Mouse (Mus musculus) heart, embryonic 16.5 days (tissue): Measurements from ENCODE around the gene Palld. TPM values are rescaled to one million over a fixed set of nuclear protein-coding genes. Genes with fewer than 3 reads are reported as not detected.

Source experiments
- ATAC-seq: fragments of 200-750 bp; cut with Nextera tagmentation; replicated peaks from 2 replicates; pipeline ENCODE4 v1.8.0; 2017; ENCODE audit warnings: moderate number of reproducible peaks; ENCODE audit not compliant: insufficient read depth, low FRiP score; ENCODE audit errors: extremely low read depth
- H3K27ac ChIP-seq: fragments of 300-500 bp; sonication (generic); 2 replicates; pipeline ENCODE4 v1.5.1; 2014; ENCODE audit warnings: mild to moderate bottlenecking, low read length, control low read depth, moderate library complexity
- H3K27me3 ChIP-seq: fragments of 300-500 bp; sonication (generic); 2 replicates; pipeline ENCODE4 v1.6.1; 2014; ENCODE audit warnings: low read length, mixed read lengths; ENCODE audit not compliant: control insufficient read depth, insufficient read depth
- H3K36me3 ChIP-seq: fragments of 300-500 bp; sonication (generic); 2 replicates; pipeline ENCODE4 v1.6.1; 2014; ENCODE audit not compliant: control insufficient read depth, insufficient read depth
- H3K4me1 ChIP-seq: fragments of 300-500 bp; sonication (generic); 2 replicates; pipeline ENCODE4 v1.6.1; 2014; ENCODE audit warnings: low read length, mixed read lengths; ENCODE audit not compliant: control insufficient read depth, insufficient read depth
- H3K4me2 ChIP-seq: fragments of 300-500 bp; sonication (generic); 2 replicates; pipeline ENCODE4 v1.6.1; 2014; ENCODE audit warnings: low read depth, mild to moderate bottlenecking, control low read depth, low read length
- H3K4me3 ChIP-seq: fragments of 300-500 bp; sonication (generic); 2 replicates; pipeline ENCODE4 v1.5.1; 2014; ENCODE audit warnings: mild to moderate bottlenecking, control low read depth, low read length
- H3K9ac ChIP-seq: fragments of 300-500 bp; sonication (generic); 2 replicates; pipeline ENCODE4 v1.6.1; 2014; ENCODE audit warnings: low read length, control low read depth
- H3K9me3 ChIP-seq: fragments of 300-500 bp; sonication (generic); replicated peaks from 2 replicates; pipeline ENCODE4 v1.6.1; 2016; ENCODE audit warnings: low read length; ENCODE audit not compliant: control insufficient read depth
- WGBS: fragments of 180-500 bp; shearing (Covaris S2); extraction: QIAGEN DNeasy Blood & Tissue Kit; methylation state at CpG from one replicate; pipeline ENCODE4 v1.1.7; 2014; 5-methylcytosine and 5-hydroxymethylcytosine counted together
- polyA plus RNA-seq: library from polyadenylated mRNA; unstranded; fragments of >200 nt; fragmentation: Nextera tagmentation; extraction: Ambion mirVana; gene quantifications from 2 replicates; pipeline ENCODE4 v1.2.1, GENCODE M21; 2015

Gene Palld
- polyA plus RNA-seq, 1 experiment from 2014 or later, result 190 TPM

DNA sequence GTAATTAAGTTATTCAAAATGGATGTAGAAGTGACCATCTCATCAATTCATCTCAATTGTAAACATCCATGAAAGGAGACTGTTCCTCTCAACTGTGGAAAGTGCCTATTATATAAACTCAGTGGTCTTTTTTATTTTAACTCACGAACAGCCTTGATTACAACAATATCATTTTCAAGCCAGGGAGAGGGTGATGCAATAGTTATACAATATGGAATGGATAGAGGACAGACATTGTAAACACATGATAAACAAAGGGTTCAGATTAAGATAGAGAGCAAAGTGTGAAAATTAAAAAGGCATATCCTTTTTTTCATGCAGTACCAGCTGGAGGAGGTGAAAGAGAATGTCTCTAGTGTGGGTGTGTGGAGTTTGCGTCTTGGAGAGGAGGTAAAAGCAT is 57.5 kb downstream of the Palld start:
- peaks cover 4% of the 10 kb centered on the region; the same call in 1 of the 2 replicates for H3K9me3 ChIP-seq
- H3K36me3 ChIP-seq, result no peaks in the 10 kb centered on the region
- H3K4me2 ChIP-seq, result no peak overlapping the region
- H3K27ac ChIP-seq, result no peak overlapping the region
- no peak for ATAC-seq
- H3K27me3 ChIP-seq, result no peaks in the 10 kb centered on the region
- peaks cover 41% of the 10 kb centered on the region for H3K4me1 ChIP-seq
- H3K9ac ChIP-seq, result no peak overlapping the region
- H3K4me3 ChIP-seq, result no peak overlapping the region
- 84% methylated on average over 2 of the region's 2 CpGs for WGBS

DNA sequence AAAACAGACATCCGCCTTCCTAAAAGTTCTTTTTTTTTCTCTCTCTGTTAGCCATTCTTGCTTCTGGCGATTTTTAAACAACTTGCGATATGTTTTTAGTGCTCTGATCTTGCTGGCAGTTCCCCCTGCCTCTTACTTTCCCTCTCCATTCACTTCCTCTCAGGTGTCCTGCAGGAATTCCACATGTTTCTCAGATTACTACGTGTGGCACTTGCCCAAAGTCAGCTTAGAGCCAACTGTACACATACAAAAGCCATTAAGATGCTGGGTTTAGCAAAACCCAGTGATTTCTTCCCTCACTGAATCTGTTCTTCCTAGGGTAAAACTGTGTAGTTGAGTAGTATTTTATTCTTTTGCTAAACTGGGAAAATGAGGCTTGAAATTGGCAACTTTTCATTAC is 57.9 kb downstream of the Palld start:
- Histone ChIP-seq H3K9ac (no peak overlapping the region), H3K9me3 (peaks cover 4% of the 10 kb centered on the region; the same call in 1 of the 2 replicates), H3K4me2 (no peak overlapping the region), H3K27me3 (no peaks in the 10 kb centered on the region), H3K4me3 (no peak overlapping the region), H3K36me3 (no peaks in the 10 kb centered on the region), H3K4me1 (peaks cover 41% of the 10 kb centered on the region), H3K27ac (peak overlapping the region; percentile 38; the same call in 1 of the 2 replicates)
- ATAC-seq, result no peak
- 66% methylated on average over 4 of the region's 4 CpGs for WGBS

DNA sequence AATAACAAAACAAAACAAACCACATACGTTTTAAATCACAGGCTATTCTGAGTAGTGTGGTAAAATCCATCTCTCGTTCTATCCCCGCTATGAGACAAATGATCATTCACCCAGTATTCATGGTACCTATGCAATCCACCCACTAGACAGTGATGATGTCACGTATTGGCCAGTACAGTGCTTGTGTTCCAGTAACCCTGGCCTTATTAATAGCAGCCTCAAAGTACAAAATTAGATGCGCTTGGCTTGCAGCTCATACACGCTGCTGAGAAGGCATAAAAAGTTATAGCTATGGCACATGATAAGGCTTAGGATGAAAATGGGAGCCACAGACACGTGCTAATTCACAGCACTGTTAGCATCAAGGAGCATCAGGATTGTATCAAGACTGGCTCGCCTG is 58.7 kb downstream of the Palld start:
- H3K4me2 ChIP-seq, result no peak overlapping the region
- peak overlapping the region; percentile 9 for H3K27ac ChIP-seq
- H3K4me1 ChIP-seq, result peaks cover 34% of the 10 kb centered on the region
- peaks cover 4% of the 10 kb centered on the region; the same call in 1 of the 2 replicates for H3K9me3 ChIP-seq
- H3K27me3 ChIP-seq, result no peaks in the 10 kb centered on the region
- no peak overlapping the region for H3K4me3 ChIP-seq
- 57% methylated on average over 8 of the region's 8 CpGs for WGBS
- peak; percentile 84 for ATAC-seq
- H3K9ac ChIP-seq, result no peak overlapping the region
- H3K36me3 ChIP-seq, result no peaks in the 10 kb centered on the region

DNA sequence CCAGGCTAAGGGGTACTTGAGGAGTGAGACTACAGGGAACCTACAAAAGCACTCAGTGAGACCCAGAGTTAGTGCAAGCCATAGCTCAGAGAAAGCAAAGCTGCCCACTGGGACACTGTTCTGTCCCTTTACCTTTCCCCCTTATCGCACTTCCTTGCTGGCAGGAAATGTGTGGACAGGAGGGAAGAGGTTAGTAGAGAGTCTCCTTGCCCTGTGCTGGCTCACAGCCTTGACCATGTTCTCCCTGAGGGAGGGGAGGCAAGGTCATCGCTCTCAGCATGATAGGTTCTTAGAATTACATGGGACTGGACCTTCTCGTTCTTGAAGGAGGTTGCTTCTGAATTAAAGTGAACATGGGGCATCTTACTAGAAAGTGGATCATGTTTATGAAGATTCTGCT is 69.3 kb downstream of the Palld start:
- no peaks in the 10 kb centered on the region for H3K27me3 ChIP-seq
- peaks cover 32% of the 10 kb centered on the region for H3K4me1 ChIP-seq
- H3K4me3 ChIP-seq, result no peak overlapping the region
- 73% methylated on average over 3 of the region's 3 CpGs for WGBS
- peak overlapping the region; percentile 43 for H3K27ac ChIP-seq
- no peak overlapping the region for H3K4me2 ChIP-seq
- no peak for ATAC-seq
- H3K9ac ChIP-seq, result no peak overlapping the region
- no peaks in the 10 kb centered on the region; the same call in 1 of the 2 replicates for H3K36me3 ChIP-seq
- H3K9me3 ChIP-seq, result no peaks in the 10 kb centered on the region

DNA sequence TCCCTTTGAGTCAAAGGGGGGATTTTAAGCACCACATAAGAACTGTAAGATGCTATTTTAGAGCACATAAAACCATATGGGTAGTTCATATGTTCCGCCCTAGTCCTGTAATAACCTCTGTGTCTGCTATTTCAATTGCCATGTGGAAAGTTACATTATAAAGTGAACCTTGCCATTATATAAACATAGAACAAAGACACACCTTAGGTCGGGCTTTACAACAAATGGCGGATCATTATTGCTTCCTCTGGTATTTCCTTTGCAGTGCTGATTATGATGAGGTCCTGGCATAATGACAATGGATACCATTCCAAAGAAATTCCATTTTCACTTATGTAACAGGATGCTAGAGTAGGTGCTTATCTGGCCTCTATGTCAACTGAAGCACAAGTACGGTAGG is 70.5 kb downstream of the Palld start:
- no peak overlapping the region for H3K27ac ChIP-seq
- 48% methylated on average over 4 of the region's 4 CpGs for WGBS
- H3K27me3 ChIP-seq, result no peaks in the 10 kb centered on the region
- peaks cover 32% of the 10 kb centered on the region for H3K4me1 ChIP-seq
- H3K9me3 ChIP-seq, result no peaks in the 10 kb centered on the region
- H3K36me3 ChIP-seq, result no peaks in the 10 kb centered on the region; the same call in 1 of the 2 replicates
- no peak overlapping the region for H3K4me2 ChIP-seq
- ATAC-seq, result no peak; the same call in 1 of the 2 replicates
- H3K4me3 ChIP-seq, result no peak overlapping the region
- H3K9ac ChIP-seq, result no peak overlapping the region

DNA sequence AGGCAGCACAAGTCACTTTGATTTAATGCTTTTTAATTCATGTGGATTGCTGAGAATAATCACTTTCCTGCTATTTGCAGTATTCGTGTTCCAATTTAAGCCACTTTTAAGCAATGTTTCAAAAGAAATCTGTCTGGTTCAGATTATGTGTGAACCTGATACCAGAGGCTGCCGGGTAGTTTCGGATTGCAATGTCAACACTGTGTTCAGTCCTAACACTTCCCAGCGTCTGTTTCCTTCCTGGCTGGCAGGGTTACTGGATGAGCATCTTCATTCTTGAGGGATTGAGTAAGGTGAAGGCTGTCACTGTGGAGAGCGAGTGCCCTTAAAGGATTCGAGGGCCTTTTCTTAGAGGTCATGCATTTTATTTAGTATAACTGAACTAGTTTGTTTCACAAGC is 71.7 kb downstream of the Palld start:
- ATAC-seq, result no peak
- Histone ChIP-seq H3K36me3 (no peaks in the 10 kb centered on the region; the same call in 1 of the 2 replicates), H3K9ac (no peak overlapping the region), H3K9me3 (no peaks in the 10 kb centered on the region), H3K27ac (0 out of 2 replicates have a peak overlapping the region, but pooled peaks have one; percentile 2), H3K4me3 (no peak overlapping the region), H3K4me2 (no peak overlapping the region), H3K27me3 (no peaks in the 10 kb centered on the region), H3K4me1 (peaks cover 32% of the 10 kb centered on the region)
- WGBS, result 19% methylated on average over 6 of the region's 6 CpGs

DNA sequence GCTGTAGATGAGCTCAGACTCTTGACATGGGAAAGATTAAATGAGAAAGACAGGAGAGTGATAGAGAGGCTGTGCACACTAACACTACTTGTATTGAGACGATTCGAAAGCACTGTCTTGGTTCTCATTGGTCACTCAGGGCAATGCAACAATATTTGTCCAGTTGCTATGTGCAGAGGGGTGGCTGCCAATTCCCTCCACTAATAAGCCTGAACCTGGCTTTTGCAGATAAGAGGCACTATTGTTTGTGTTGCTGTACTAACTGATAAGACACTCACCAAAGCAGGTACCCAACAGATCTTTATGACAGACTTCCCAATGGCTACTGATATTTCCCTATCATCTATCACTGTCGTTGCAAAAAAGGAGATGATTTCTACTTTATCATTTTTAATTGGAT is 77.9 kb downstream of the Palld start:
- Histone ChIP-seq H3K36me3 (peaks cover 3% of the 10 kb centered on the region; the same call in 1 of the 2 replicates), H3K27me3 (no peaks in the 10 kb centered on the region), H3K4me2 (no peak overlapping the region), H3K9me3 (no peaks in the 10 kb centered on the region), H3K4me3 (no peak overlapping the region), H3K27ac (no peak overlapping the region), H3K4me1 (peaks cover 24% of the 10 kb centered on the region), H3K9ac (no peak overlapping the region)
- 29% methylated on average over 3 of the region's 3 CpGs for WGBS
- peak; percentile 65; the same call in 1 of the 2 replicates for ATAC-seq

DNA sequence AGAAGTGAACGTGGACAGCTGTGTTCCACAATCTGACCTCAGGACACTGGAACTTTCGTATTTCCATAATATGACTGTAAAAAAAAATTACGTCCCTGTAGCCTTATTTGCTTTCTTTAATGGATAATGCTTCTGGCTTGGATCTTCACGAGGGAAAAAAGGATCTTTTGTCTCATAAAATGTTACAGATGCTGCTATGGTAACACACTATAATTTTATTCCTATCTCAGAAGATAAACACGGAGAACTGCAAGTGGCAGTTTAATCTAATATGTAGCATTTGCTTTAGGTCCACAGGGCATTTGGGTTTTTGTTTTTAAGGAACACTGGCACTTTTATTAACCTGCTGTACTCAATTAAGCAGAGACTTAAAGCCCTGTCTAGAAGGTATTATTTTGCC is 79.3 kb downstream of the Palld start:
- Histone ChIP-seq H3K4me1 (peaks cover 24% of the 10 kb centered on the region), H3K27ac (peak overlapping the region; percentile 27; the same call in 1 of the 2 replicates), H3K27me3 (no peaks in the 10 kb centered on the region), H3K9me3 (no peaks in the 10 kb centered on the region), H3K4me2 (no peak overlapping the region), H3K9ac (no peak overlapping the region), H3K36me3 (peaks cover 3% of the 10 kb centered on the region; the same call in 1 of the 2 replicates), H3K4me3 (no peak overlapping the region)
- WGBS, result 60% methylated on average over 5 of the region's 5 CpGs
- ATAC-seq, result no peak

DNA sequence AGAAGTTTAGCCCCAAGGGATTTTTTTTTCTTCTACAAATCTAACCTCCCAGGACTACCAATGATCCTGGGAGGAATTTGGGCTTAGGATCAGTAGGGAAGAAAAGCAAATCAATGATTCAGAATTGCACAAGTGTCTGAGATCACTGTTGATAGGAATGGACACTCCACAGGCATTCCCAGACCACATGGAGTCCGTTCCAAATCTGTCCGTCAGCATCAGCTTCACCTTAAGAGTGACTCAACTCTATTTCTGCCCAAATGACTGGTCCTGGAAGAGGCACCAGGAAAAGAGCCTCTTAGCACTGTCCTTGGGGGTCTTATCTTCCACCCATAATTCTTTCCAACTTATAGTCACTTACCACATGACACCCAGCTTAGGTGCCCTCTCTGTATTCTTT is 98.7 kb downstream of the Palld start:
- H3K4me1 ChIP-seq, result peaks cover 18% of the 10 kb centered on the region
- H3K9ac ChIP-seq, result no peak overlapping the region
- 42% methylated on average over 2 of the region's 2 CpGs for WGBS
- H3K9me3 ChIP-seq, result no peaks in the 10 kb centered on the region
- H3K27me3 ChIP-seq, result no peaks in the 10 kb centered on the region
- no peaks in the 10 kb centered on the region for H3K36me3 ChIP-seq
- H3K27ac ChIP-seq, result peak overlapping the region; percentile 40
- no peak overlapping the region for H3K4me3 ChIP-seq
- no peak overlapping the region for H3K4me2 ChIP-seq
- no peak; the same call in 1 of the 2 replicates for ATAC-seq
